Mouse (Mus musculus) ES-Bruce4 (cell line): ENCODE measurements around the gene Zfp51. TPM values are rescaled to one million over a fixed set of nuclear protein-coding genes. Genes with fewer than 3 reads are reported as not detected.

Source experiments
- H3K27ac ChIP-seq: 2 replicates; pipeline ENCODE4 v1.5.1; 2012; ENCODE audit warnings: low read length, inconsistent platforms; ENCODE audit not compliant: insufficient read depth
- H3K27me3 ChIP-seq: 2 replicates; pipeline ENCODE4 v1.6.1; 2012; ENCODE audit warnings: mild to moderate bottlenecking, low read length, inconsistent platforms; ENCODE audit not compliant: control insufficient read depth, poor library complexity, insufficient read depth, severe bottlenecking
- H3K36me3 ChIP-seq: 2 replicates; pipeline ENCODE4 v1.6.1; 2012; ENCODE audit warnings: inconsistent platforms, mild to moderate bottlenecking, low read length, moderate library complexity; ENCODE audit not compliant: control insufficient read depth, poor library complexity, insufficient read depth, severe bottlenecking
- H3K4me1 ChIP-seq: one replicate; pipeline ENCODE4 v1.8.1; 2011; ENCODE audit warnings: low read length; ENCODE audit not compliant: control insufficient read depth, insufficient read depth
- H3K4me3 ChIP-seq: 2 replicates; pipeline ENCODE4 v1.5.1; 2011; ENCODE audit warnings: low read depth, mild to moderate bottlenecking, low read length
- H3K9ac ChIP-seq: 2 replicates; pipeline ENCODE4 v1.6.1; 2012; ENCODE audit warnings: low read depth, mild to moderate bottlenecking, inconsistent platforms; ENCODE audit not compliant: poor library complexity, severe bottlenecking
- H3K9me3 ChIP-seq: replicated peaks from 2 replicates; pipeline ENCODE4 v1.6.1; 2012; ENCODE audit warnings: mild to moderate bottlenecking, low read length, inconsistent platforms; ENCODE audit not compliant: control insufficient read depth, poor library complexity, insufficient read depth, severe bottlenecking
- CTCF ChIP-seq: IDR thresholded peaks from one replicate; pipeline ENCODE4 v1.8.1; 2011; ENCODE audit warnings: low read depth, low read length
- EP300 ChIP-seq: IDR thresholded peaks from 2 replicates; pipeline ENCODE4 v1.6.1; 2011; ENCODE audit warnings: low read depth, low read length; ENCODE audit not compliant: insufficient read depth
- POLR2A ChIP-seq: IDR thresholded peaks from one replicate; pipeline ENCODE4 v1.8.1; 2011; ENCODE audit warnings: low read length; ENCODE audit not compliant: insufficient read depth
- polyA plus RNA-seq: library from polyadenylated mRNA; stranded (reverse); fragments of >200 nt; gene quantifications from 2 replicates; pipeline ENCODE4 v1.2.4, GENCODE M21; 2011; ENCODE audit warnings: low read depth; ENCODE audit not compliant: missing spikeins, insufficient read depth, insufficient read length

Zfp51 gene
- polyA plus RNA-seq, 1 experiment, result 18.2 TPM

GRCm38 (mm10) chr17:21488760-21489499, 38.8 kb downstream of the Zfp51 start, which contains the start of gene Zfp53:
Gene Zfp53, plus strand, starts transcription at chr17:21488998.
- H3K27me3 ChIP-seq, result no peaks in the 10 kb centered on the region
- H3K9me3 ChIP-seq, result no peaks in the 10 kb centered on the region
- peak within 1 kb of the TSS; percentile 54 for H3K9ac ChIP-seq
- no peak within 1 kb of the TSS for H3K27ac ChIP-seq
- TF ChIP-seq POLR2A, result peak; percentile 90
- no peak for TF ChIP-seq CTCF
- 0 out of 2 replicates have a peak, but pooled peaks have one; percentile 37 for TF ChIP-seq EP300
- no peaks in the 10 kb centered on the region for H3K4me1 ChIP-seq
- H3K4me3 ChIP-seq, result peak within 1 kb of the TSS; percentile 82
- no peaks in the 10 kb centered on the region for H3K36me3 ChIP-seq

- no peaks in the 10 kb centered on the region for H3K27me3 ChIP-seq
- TF ChIP-seq POLR2A, result no peak
- no peak for TF ChIP-seq CTCF
- no peak for TF ChIP-seq EP300
- H3K27ac ChIP-seq, result no peak overlapping the region
- no peaks in the 10 kb centered on the region for H3K4me1 ChIP-seq
- H3K9me3 ChIP-seq, result no peaks in the 10 kb centered on the region
- peak overlapping the region; percentile 32; the same call in 1 of the 2 replicates for H3K4me3 ChIP-seq
- H3K36me3 ChIP-seq, result no peaks in the 10 kb centered on the region
- peak overlapping the region; percentile 54 for H3K9ac ChIP-seq
Measured at GRCm38 (mm10) chr17:21489500-21490001, 39.4 kb downstream of the Zfp51 start.

GRCm38 (mm10) chr17:21501365-21501764, 51.2 kb downstream of the Zfp51 start:
- no peaks in the 10 kb centered on the region for H3K4me1 ChIP-seq
- H3K36me3 ChIP-seq, result 0 out of 2 replicates have a peak, but pooled peaks cover 2% of the 10 kb centered on the region
- no peaks in the 10 kb centered on the region for H3K27me3 ChIP-seq
- H3K27ac ChIP-seq, result no peak overlapping the region
- TF ChIP-seq POLR2A (no peak), EP300 (no peak), CTCF (no peak)
- H3K9me3 ChIP-seq, result peaks cover 2% of the 10 kb centered on the region; the same call in 1 of the 2 replicates
- no peak overlapping the region for H3K9ac ChIP-seq
- no peak overlapping the region for H3K4me3 ChIP-seq

GRCm38 (mm10) chr17:21504524-21504923, 54.4 kb downstream of the Zfp51 start:
- Histone ChIP-seq H3K27me3 (no peaks in the 10 kb centered on the region), H3K4me1 (no peaks in the 10 kb centered on the region), H3K9ac (no peak overlapping the region), H3K9me3 (no peaks in the 10 kb centered on the region), H3K27ac (no peak overlapping the region), H3K36me3 (peaks cover 6% of the 10 kb centered on the region; the same call in 1 of the 2 replicates), H3K4me3 (no peak overlapping the region)
- TF ChIP-seq EP300, result no peak
- no peak for TF ChIP-seq CTCF

GRCm38 (mm10) chr17:21506258-21506657, 56.1 kb downstream of the Zfp51 start:
- no peaks in the 10 kb centered on the region for H3K4me1 ChIP-seq
- no peak overlapping the region for H3K27ac ChIP-seq
- no peak overlapping the region for H3K4me3 ChIP-seq
- TF ChIP-seq EP300 (no peak), POLR2A (no peak), CTCF (no peak)
- H3K9me3 ChIP-seq, result no peaks in the 10 kb centered on the region
- H3K36me3 ChIP-seq, result peaks cover 7% of the 10 kb centered on the region
- H3K9ac ChIP-seq, result no peak overlapping the region
- no peaks in the 10 kb centered on the region for H3K27me3 ChIP-seq

GRCm38 (mm10) chr17:21509756-21510155, 59.6 kb downstream of the Zfp51 start:
- Histone ChIP-seq H3K27me3 (no peaks in the 10 kb centered on the region), H3K9ac (no peak overlapping the region), H3K4me1 (no peaks in the 10 kb centered on the region), H3K4me3 (no peak overlapping the region), H3K36me3 (peaks cover 6% of the 10 kb centered on the region), H3K9me3 (no peaks in the 10 kb centered on the region), H3K27ac (no peak overlapping the region)
- TF ChIP-seq POLR2A, result no peak
- TF ChIP-seq EP300, result no peak
- TF ChIP-seq CTCF, result no peak

Other genes starting within 250 kb of the Zfp51 start
- gene Vmn1r234, start 224.3 kb upstream of the Zfp51 start, polyA plus RNA-seq, result not detected in 2 replicates
- not detected in 2 replicates for gene Vmn1r235, start 194.0 kb upstream of the Zfp51 start, polyA plus RNA-seq
- gene Vmn1r236, start 167.4 kb upstream of the Zfp51 start, polyA plus RNA-seq, result not detected in 2 replicates
- gene Vmn1r237, start 138.5 kb upstream of the Zfp51 start, polyA plus RNA-seq, result not detected in 2 replicates
- gene Zfp677, start 66.6 kb upstream of the Zfp51 start, polyA plus RNA-seq, result 7.7 and 8.4 TPM in 2 replicates
- 4.2 and 4.7 TPM in 2 replicates for gene Zfp54, start 27.1 kb upstream of the Zfp51 start, polyA plus RNA-seq
- 9.5 and 9.7 TPM in 2 replicates for gene Zfp53, start 38.6 kb downstream of the Zfp51 start, polyA plus RNA-seq
- 6.6 and 10.5 TPM in 2 replicates for gene Zfp52, start 85.2 kb downstream of the Zfp51 start, polyA plus RNA-seq
- gene Zfp948, start 116.6 kb downstream of the Zfp51 start, polyA plus RNA-seq, result 12.0 and 13.2 TPM in 2 replicates
- gene Zfp983, start 200.2 kb downstream of the Zfp51 start, polyA plus RNA-seq, result 1.9 and 2.1 TPM in 2 replicates
- 6.1 and 15.7 TPM in 2 replicates for gene Gm10226, start 241.5 kb downstream of the Zfp51 start, polyA plus RNA-seq